Mouse (Mus musculus): Measurements from ENCODE around the gene Diaph3. TPM values are rescaled to one million over a fixed set of nuclear protein-coding genes. Genes with fewer than 3 reads are reported as not detected.
"Not testable (repeated sequence)": the region's sequence is repeated elsewhere in the genome, so short reads cannot be mapped to it uniquely, and the experiment has no call there.

Gene Diaph3
- polyA plus RNA-seq, 1 experiment from 2014 or later, result 25.5 TPM

- no peaks in the 10 kb centered on the region for H3K27me3 ChIP-seq
- ChIA-PET POLR2A (no interaction called here), CTCF (interaction anchor here (2.1 kb wide), 1 partner anchor 11 kb away, joined by 4 read pairs; no protein-coding TSS in a partner anchor)
- no peak for TF ChIP-seq CTCF (IDR thresholded peaks at IDR 0.05)
- DNase-seq (ENCODE audit: low read depth, low spot score) (no peak), ATAC-seq (no peak)
- in situ Hi-C loops (cut with MboI; ENCODE audit: low pct_unique_long_range_greater_than_20kb), result no loop called here
Measured at GRCm38 (mm10) chr14:87125492-87125891, 15.5 kb downstream of the Diaph3 start.

- ATAC-seq (no peak), DNase-seq (ENCODE audit: low read depth, low spot score) (no peak)
- no peaks in the 10 kb centered on the region for H3K27me3 ChIP-seq
- ChIA-PET CTCF (no interaction called here), POLR2A (no interaction called here)
- in situ Hi-C loops (cut with MboI; ENCODE audit: low pct_unique_long_range_greater_than_20kb), result no loop called here
- TF ChIP-seq CTCF (IDR thresholded peaks at IDR 0.05), result no peak
Measured at GRCm38 (mm10) chr14:87123091-87123490, 17.9 kb downstream of the Diaph3 start.

GRCm38 (mm10) chr14:87121868-87122267 lies 19.2 kb downstream of the Diaph3 start:
- no peaks in the 10 kb centered on the region for H3K27me3 ChIP-seq
- no peak for TF ChIP-seq CTCF (IDR thresholded peaks at IDR 0.05)
- in situ Hi-C loops (cut with MboI; ENCODE audit: low pct_unique_long_range_greater_than_20kb), result no loop called here
- no peak for ATAC-seq
- ChIA-PET CTCF (no interaction called here), POLR2A (no interaction called here)
- no peak for DNase-seq (ENCODE audit: low read depth, low spot score)

GRCm38 (mm10) chr14:87110634-87111033 lies 30.4 kb downstream of the Diaph3 start:
- no peak for DNase-seq (ENCODE audit: low read depth, low spot score)
- ChIA-PET CTCF (interaction anchor here (1.2 to 3.0 kb wide), 2 partner anchors 15 to 22 kb away, joined by 4 to 7 read pairs; no protein-coding TSS in a partner anchor), POLR2A (no interaction called here)
- in situ Hi-C loops (cut with MboI; ENCODE audit: low pct_unique_long_range_greater_than_20kb), result no loop called here
- no peak for ATAC-seq
- TF ChIP-seq CTCF (IDR thresholded peaks at IDR 0.05), result no peak
- H3K27me3 ChIP-seq, result no peaks in the 10 kb centered on the region

GRCm38 (mm10) chr14:87099380-87100088 lies 41.5 kb downstream of the Diaph3 start:
- POLR2A ChIA-PET, result no interaction called here
- CTCF ChIA-PET, result interaction anchor here (1.5 kb wide), 1 partner anchor 10 kb away, joined by 3 read pairs; no protein-coding TSS in a partner anchor
- ATAC-seq, result no peak
- no peaks in the 10 kb centered on the region for H3K27me3 ChIP-seq
- no peak for DNase-seq (ENCODE audit: low read depth, low spot score)
- in situ Hi-C loops (cut with MboI; ENCODE audit: low pct_unique_long_range_greater_than_20kb), result no loop called here
- TF ChIP-seq CTCF (IDR thresholded peaks at IDR 0.05), result no peak

- ATAC-seq (no peak), DNase-seq (ENCODE audit: low read depth, low spot score) (no peak)
- ChIA-PET CTCF (interaction anchor here (1.6 kb wide), 1 partner anchor 10 kb away, joined by 4 read pairs; no protein-coding TSS in a partner anchor), POLR2A (interaction anchor here (0.7 kb wide), 1 partner anchor 53 kb away, joined by 3 read pairs; no protein-coding TSS in a partner anchor)
- in situ Hi-C loops (cut with MboI; ENCODE audit: low pct_unique_long_range_greater_than_20kb), result no loop called here
- H3K27me3 ChIP-seq, result no peaks in the 10 kb centered on the region
- no peak for TF ChIP-seq CTCF (IDR thresholded peaks at IDR 0.05)
Measured at GRCm38 (mm10) chr14:87098093-87098492, 42.9 kb downstream of the Diaph3 start.

- no peak for TF ChIP-seq CTCF (IDR thresholded peaks at IDR 0.05)
- CTCF ChIA-PET, result interaction anchor here (1.3 kb wide), 1 partner anchor 11 kb away, joined by 3 read pairs; no protein-coding TSS in a partner anchor
- ATAC-seq (no peak), DNase-seq (ENCODE audit: low read depth, low spot score) (no peak)
- H3K27me3 ChIP-seq, result no peaks in the 10 kb centered on the region
- POLR2A ChIA-PET, result no interaction called here
- in situ Hi-C loops (cut with MboI; ENCODE audit: low pct_unique_long_range_greater_than_20kb), result no loop called here
Measured at GRCm38 (mm10) chr14:87091522-87091921, 49.5 kb downstream of the Diaph3 start.

GRCm38 (mm10) chr14:87091108-87091507 lies 49.9 kb downstream of the Diaph3 start:
- ATAC-seq (no peak), DNase-seq (ENCODE audit: low read depth, low spot score) (no peak)
- in situ Hi-C loops (cut with MboI; ENCODE audit: low pct_unique_long_range_greater_than_20kb), result no loop called here
- ChIA-PET POLR2A (no interaction called here), CTCF (interaction anchor here (1.3 kb wide), 2 partner anchors 11 to 14 kb away, joined by 3 to 4 read pairs; no protein-coding TSS in a partner anchor)
- no peak for TF ChIP-seq CTCF (IDR thresholded peaks at IDR 0.05)
- no peaks in the 10 kb centered on the region for H3K27me3 ChIP-seq

- CTCF ChIA-PET, result interaction anchor here (1.2 to 2.0 kb wide), 3 partner anchors 9 to 30 kb away, joined by 3 to 6 read pairs (median 4); no protein-coding TSS in a partner anchor
- no peak for DNase-seq (ENCODE audit: low read depth, low spot score)
- POLR2A ChIA-PET, result no interaction called here
- peak; percentile 35 for ATAC-seq
- no peaks in the 10 kb centered on the region for H3K27me3 ChIP-seq
- no peak for TF ChIP-seq CTCF (IDR thresholded peaks at IDR 0.05)
- in situ Hi-C loops (cut with MboI; ENCODE audit: low pct_unique_long_range_greater_than_20kb), result no loop called here
Measured at GRCm38 (mm10) chr14:87088928-87089327, 52.1 kb downstream of the Diaph3 start.

GRCm38 (mm10) chr14:87088456-87088855 lies 52.6 kb downstream of the Diaph3 start:
- no peak for TF ChIP-seq CTCF (IDR thresholded peaks at IDR 0.05)
- CTCF ChIA-PET, result interaction anchor here (1.2 to 2.0 kb wide), 3 partner anchors 9 to 30 kb away, joined by 3 to 6 read pairs (median 4); no protein-coding TSS in a partner anchor
- no peaks in the 10 kb centered on the region for H3K27me3 ChIP-seq
- in situ Hi-C loops (cut with MboI; ENCODE audit: low pct_unique_long_range_greater_than_20kb), result no loop called here
- POLR2A ChIA-PET, result no interaction called here
- DNase-seq (ENCODE audit: low read depth, low spot score), result no peak
- ATAC-seq, result no peak

GRCm38 (mm10) chr14:87087996-87088395 lies 53.0 kb downstream of the Diaph3 start:
- CTCF ChIA-PET, result interaction anchor here (1.6 to 2.0 kb wide), 2 partner anchors 10 to 17 kb away, joined by 4 to 6 read pairs; no protein-coding TSS in a partner anchor
- POLR2A ChIA-PET, result no interaction called here
- ATAC-seq (no peak), DNase-seq (ENCODE audit: low read depth, low spot score) (no peak)
- in situ Hi-C loops (cut with MboI; ENCODE audit: low pct_unique_long_range_greater_than_20kb), result no loop called here
- no peaks in the 10 kb centered on the region for H3K27me3 ChIP-seq
- TF ChIP-seq CTCF (IDR thresholded peaks at IDR 0.05), result no peak

GRCm38 (mm10) chr14:87084906-87085305 lies 56.1 kb downstream of the Diaph3 start:
- ATAC-seq; CTCF ChIA-PET; H3K27me3 ChIP-seq; POLR2A ChIA-PET; DNase-seq (ENCODE audit: low read depth, low spot score); in situ Hi-C loops (cut with MboI; ENCODE audit: low pct_unique_long_range_greater_than_20kb): not testable (repeated sequence)
